Mouse (Mus musculus): ENCODE results near the gene Mcm2. TPM values are rescaled to one million over a fixed set of nuclear protein-coding genes. Genes with fewer than 3 reads are reported as not detected.

The Mcm2 gene
- total RNA-seq, 2 experiments from 2014 or later: 4.2 to 5.6 TPM

DNA sequence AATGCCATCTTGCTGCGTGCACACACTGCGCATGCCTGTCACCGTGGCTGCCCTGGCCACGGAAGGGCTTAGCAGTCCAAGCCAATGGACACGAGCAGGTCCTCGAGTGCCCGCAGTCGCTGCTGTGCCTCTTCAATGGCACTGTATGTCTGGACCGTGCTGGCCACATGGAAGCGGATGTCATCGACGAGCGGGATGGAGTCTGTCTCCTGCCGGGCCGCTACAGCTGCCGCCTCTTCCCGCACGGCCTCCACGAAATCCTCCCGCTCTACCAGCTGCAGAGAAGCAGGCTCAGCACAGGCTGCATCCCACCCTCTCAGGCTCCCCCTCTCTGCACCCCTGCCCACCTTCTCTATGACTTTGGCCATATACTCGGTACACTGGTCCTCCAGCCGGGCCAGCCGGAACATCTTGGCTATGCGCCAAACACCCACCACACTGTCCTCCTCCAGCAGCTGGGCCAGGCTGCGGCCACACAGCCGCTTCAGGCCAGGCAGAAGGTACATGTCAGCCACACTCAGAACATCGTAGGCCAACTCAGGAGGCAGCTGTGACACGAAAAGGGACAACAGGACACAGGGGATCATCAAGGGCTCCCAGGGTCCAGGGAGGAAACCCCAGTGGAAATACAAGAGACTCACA lies 62.3 kb downstream of the Mcm2 start:
- no peak for DNase-seq
- intact Hi-C loops (cut with DNase I): no loop called here

DNA sequence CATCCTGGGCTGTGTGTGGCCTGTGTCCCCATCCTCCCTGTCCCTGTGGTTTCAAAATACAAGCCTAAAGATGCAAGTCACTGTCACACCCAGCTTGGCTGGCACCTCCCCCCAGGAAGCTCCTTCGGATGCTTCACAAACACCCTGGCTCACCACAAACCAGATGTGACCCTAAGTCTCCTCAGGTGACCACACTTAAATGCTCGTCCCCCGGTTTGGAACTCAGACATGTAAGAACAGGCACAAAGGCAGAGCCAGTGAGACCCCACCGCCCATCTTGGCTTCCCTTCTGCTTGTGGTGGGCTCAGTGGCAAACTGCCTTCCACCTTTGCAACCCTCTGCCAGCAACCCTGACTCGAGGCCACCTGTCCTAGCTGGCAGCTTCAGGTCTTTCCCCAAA lies 63.5 kb downstream of the Mcm2 start:
- no peak for DNase-seq
- intact Hi-C loops (cut with DNase I): no loop called here

Other genes starting within 250 kb of the Mcm2 start
- 10 to 100 TPM; 36.6 to 37.6 TPM for gene Mgll, start 174.4 kb downstream of the Mcm2 start, total RNA-seq (2021)
- 10 to 100 TPM; 19.2 to 21.0 TPM for gene Abtb1, start 56.8 kb downstream of the Mcm2 start, total RNA-seq (2021)
- 10 to 100 TPM; 45.1 to 50.5 TPM for gene Podxl2, start 23.7 kb downstream of the Mcm2 start, total RNA-seq (2021)
- 10 to 100 TPM; 24.4 to 27.4 TPM for gene Tpra1, start 3.5 kb upstream of the Mcm2 start, total RNA-seq (2021)